In the genomic region with DNA sequence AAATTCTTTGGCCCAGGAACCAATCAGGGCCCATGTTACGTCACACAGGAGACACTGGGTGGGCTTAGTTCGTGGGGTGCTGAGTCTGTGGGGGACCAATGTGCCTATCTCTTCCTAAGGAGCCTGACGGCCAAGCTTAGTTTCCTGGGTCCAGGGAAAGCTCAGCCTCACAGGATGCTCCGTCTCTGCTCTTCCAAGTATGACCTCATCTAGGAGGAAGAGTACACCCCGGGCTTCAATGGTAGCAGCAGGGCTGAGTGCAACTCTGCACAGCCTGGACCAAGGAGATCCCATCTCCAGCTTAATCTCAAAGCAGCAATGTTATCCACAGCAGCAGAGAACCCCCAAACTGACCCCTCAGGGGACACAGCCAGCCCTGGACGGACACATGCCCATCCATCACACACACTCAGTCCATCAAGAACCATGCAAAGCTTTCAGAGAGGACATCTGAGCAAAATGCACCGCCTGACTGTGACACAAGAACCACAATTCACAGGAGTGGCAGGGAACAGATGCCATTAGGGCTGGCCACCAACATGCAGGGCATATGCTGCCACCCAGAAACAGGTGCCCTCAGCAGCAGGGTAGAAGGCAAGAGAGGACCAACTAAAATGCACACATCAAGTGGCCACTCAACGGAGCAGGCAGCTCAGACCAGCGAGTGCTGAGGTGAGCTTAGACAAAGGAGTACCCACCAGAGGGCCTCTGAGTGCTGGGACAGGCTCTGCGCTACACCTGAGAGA, we compare ENCODE assay signal across 14 mouse cellular contexts. TPM values are rescaled to one million over a fixed set of nuclear protein-coding genes. Genes with fewer than 3 reads are reported as not detected.
DNase-seq lines count a peak whose midpoint lies in the region; ATAC-seq lines count a peak whose summit lies in the region.
"Had no signal": no experiment of that assay in that cellular context is flagged by ENCODE, and none has a peak within 500 bp of the region (broad histone marks: within the 10 kb centered on the region; RNA-seq: fewer than 3 reads in every experiment).

No protein-coding gene starts in this region.

- no peak for ATAC-seq in embryonic facial prominence, embryonic 13.5 days (ENCODE audit: insufficient number of reproducible peaks, insufficient read depth, low FRiP score, low TSS enrichment, low read depth)
- no peak for ATAC-seq in kidney, embryonic 16.5 days (ENCODE audit: low FRiP score, low TSS enrichment)
- no peak for ATAC-seq in forebrain, embryonic 13.5 days
- ATAC-seq in midbrain, embryonic 15.5 days (replicated peaks), result no peak
- ATAC-seq: liver, postnatal 0 days had no signal

- H3K4me2 ChIP-seq in embryonic facial prominence, embryonic 13.5 days, result no peak overlapping the region
- H3K4me2 ChIP-seq in kidney, embryonic 16.5 days (replicated peaks; ENCODE audit: low read depth, low read length), result no peak overlapping the region
- H3K4me2 ChIP-seq in forebrain, embryonic 13.5 days, result peak overlapping the region; percentile 85; the same call in 1 of the 2 replicates
- H3K4me2 ChIP-seq in midbrain, embryonic 15.5 days, result peak overlapping the region; percentile 91

- H3K4me3 ChIP-seq in embryonic facial prominence, embryonic 13.5 days, result no peak overlapping the region
- no peak overlapping the region; the same call in 1 of the 2 replicates for H3K4me3 ChIP-seq in embryonic facial prominence, embryonic 10.5 days
- no peak overlapping the region for H3K4me3 ChIP-seq in kidney, embryonic 16.5 days (ENCODE audit: low read length)
- no peak overlapping the region for H3K4me3 ChIP-seq in forebrain, embryonic 13.5 days
- no peak overlapping the region for H3K4me3 ChIP-seq in midbrain, embryonic 15.5 days

- WGBS in embryonic facial prominence, embryonic 13.5 days, result 85% methylated on average over 10 of the region's 10 CpGs
- WGBS in embryonic facial prominence, embryonic 10.5 days, result 87% methylated on average over 10 of the region's 10 CpGs
- WGBS in kidney, embryonic 16.5 days, result 75% methylated on average over 10 of the region's 10 CpGs
- WGBS in forebrain, embryonic 13.5 days, result 82% methylated on average over 10 of the region's 10 CpGs
- 78% methylated on average over 10 of the region's 10 CpGs for WGBS in midbrain, embryonic 15.5 days

- H3K36me3 ChIP-seq in embryonic facial prominence, embryonic 13.5 days, result peaks cover 16% of the 10 kb centered on the region
- peaks cover 54% of the 10 kb centered on the region for H3K36me3 ChIP-seq in embryonic facial prominence, embryonic 10.5 days (replicated peaks)
- H3K36me3 ChIP-seq in kidney, embryonic 16.5 days (ENCODE audit: insufficient read depth, low read length), result peaks cover 7% of the 10 kb centered on the region
- H3K36me3 ChIP-seq in forebrain, embryonic 13.5 days (ENCODE audit: poor library complexity, severe bottlenecking), result peaks cover 20% of the 10 kb centered on the region
- H3K36me3 ChIP-seq in midbrain, embryonic 15.5 days (replicated peaks), result no peaks in the 10 kb centered on the region; the same call in 1 of the 2 replicates

- no peak for DNase-seq in embryonic facial prominence, embryonic 10.5 days (ENCODE audit: low spot score)
- DNase-seq in kidney, postnatal 36 days, result no peak
- no peak for DNase-seq in lung, adult 18-20 months
- DNase-seq in gastrocnemius, adult 8-10 months (ENCODE audit: low spot score in 2 of 2), result no peak
- DNase-seq: adrenal gland, adult 2 months; embryo, embryonic 11 days; kidney, adult 11 months; liver, postnatal 0 days; right cerebral cortex, postnatal 14 days had no signal

- no peaks in the 10 kb centered on the region for H3K27me3 ChIP-seq in embryonic facial prominence, embryonic 13.5 days
- no peaks in the 10 kb centered on the region for H3K27me3 ChIP-seq in embryonic facial prominence, embryonic 10.5 days (replicated peaks; ENCODE audit: low read depth, poor library complexity, severe bottlenecking)
- H3K27me3 ChIP-seq in kidney, embryonic 16.5 days (ENCODE audit: insufficient read depth, low read length), result no peaks in the 10 kb centered on the region
- no peaks in the 10 kb centered on the region for H3K27me3 ChIP-seq in forebrain, embryonic 13.5 days
- no peaks in the 10 kb centered on the region for H3K27me3 ChIP-seq in midbrain, embryonic 15.5 days (replicated peaks)

- peaks cover 59% of the 10 kb centered on the region for H3K4me1 ChIP-seq in embryonic facial prominence, embryonic 13.5 days
- peaks cover 76% of the 10 kb centered on the region for H3K4me1 ChIP-seq in embryonic facial prominence, embryonic 10.5 days
- peaks cover 55% of the 10 kb centered on the region for H3K4me1 ChIP-seq in kidney, embryonic 16.5 days (ENCODE audit: insufficient read depth, low read length)
- peaks cover 66% of the 10 kb centered on the region for H3K4me1 ChIP-seq in forebrain, embryonic 13.5 days
- peaks cover 55% of the 10 kb centered on the region for H3K4me1 ChIP-seq in midbrain, embryonic 15.5 days

- H3K9ac ChIP-seq in embryonic facial prominence, embryonic 13.5 days, result 0 out of 2 replicates have a peak overlapping the region, but pooled peaks have one; percentile 40
- peak overlapping the region; percentile 40; the same call in 1 of the 2 replicates for H3K9ac ChIP-seq in kidney, embryonic 16.5 days (replicated peaks; ENCODE audit: low read length)
- H3K9ac ChIP-seq in forebrain, embryonic 13.5 days, result no peak overlapping the region
- H3K9ac ChIP-seq in midbrain, embryonic 15.5 days, result 0 out of 2 replicates have a peak overlapping the region, but pooled peaks have one; percentile 14
- H3K9ac ChIP-seq: liver, postnatal 0 days had no signal

- H3K27ac ChIP-seq in embryonic facial prominence, embryonic 13.5 days, result no peak overlapping the region
- H3K27ac ChIP-seq in embryonic facial prominence, embryonic 10.5 days (replicated peaks), result no peak overlapping the region
- H3K27ac ChIP-seq in kidney, embryonic 16.5 days (ENCODE audit: low read length), result no peak overlapping the region; the same call in 1 of the 2 replicates
- peak overlapping the region; percentile 82; the same call in 1 of the 2 replicates for H3K27ac ChIP-seq in forebrain, embryonic 13.5 days
- H3K27ac ChIP-seq in midbrain, embryonic 15.5 days, result no peak overlapping the region
- H3K27ac ChIP-seq: stomach, postnatal 0 days had no signal

- H3K9me3 ChIP-seq in embryonic facial prominence, embryonic 13.5 days, result no peaks in the 10 kb centered on the region
- no peaks in the 10 kb centered on the region for H3K9me3 ChIP-seq in embryonic facial prominence, embryonic 10.5 days
- no peaks in the 10 kb centered on the region for H3K9me3 ChIP-seq in kidney, embryonic 16.5 days (ENCODE audit: low read length)
- H3K9me3 ChIP-seq in forebrain, embryonic 13.5 days (replicated peaks), result no peaks in the 10 kb centered on the region
- H3K9me3 ChIP-seq in midbrain, embryonic 15.5 days, result no peaks in the 10 kb centered on the region

RNA-seq across cellular contexts. Expression of gene Tmem201, which starts 2.9 kb away (rescaled TPM):
- 31.8 and 33.7 TPM in 2 replicates for polyA plus RNA-seq in embryonic facial prominence, embryonic 13.5 days (2015; fragmentation: Nextera tagmentation; extraction: Ambion mirVana)
- polyA plus RNA-seq in embryonic facial prominence, embryonic 10.5 days (2016; fragmentation: Nextera tagmentation; extraction: Ambion mirVana), result 46.5 and 46.7 TPM in 2 replicates
- polyA plus RNA-seq in kidney, embryonic 16.5 days (2015; fragmentation: Nextera tagmentation; extraction: Ambion mirVana), result 39.2 and 41.8 TPM in 2 replicates
- 31.0 and 34.6 TPM in 2 replicates for polyA plus RNA-seq in forebrain, embryonic 13.5 days (2015; fragmentation: Nextera tagmentation; extraction: Ambion mirVana)
- 51.1 and 51.4 TPM in 2 replicates for polyA plus RNA-seq in midbrain, embryonic 15.5 days (2015; fragmentation: Nextera tagmentation; extraction: Ambion mirVana)
- 10 to 100 TPM; 41.7 to 44.1 (median 42.9) TPM for total RNA-seq in gastrocnemius, adult 8-10 months (2022)

RNA-seq across cellular contexts. Expression of gene Pik3cd, which starts 32.5 kb away (rescaled TPM):
- 4.4 and 4.9 TPM in 2 replicates for polyA plus RNA-seq in embryonic facial prominence, embryonic 13.5 days (2015; fragmentation: Nextera tagmentation; extraction: Ambion mirVana)
- polyA plus RNA-seq in embryonic facial prominence, embryonic 10.5 days (2016; fragmentation: Nextera tagmentation; extraction: Ambion mirVana), result 6.1 and 6.3 TPM in 2 replicates
- 4.5 and 4.7 TPM in 2 replicates for polyA plus RNA-seq in kidney, embryonic 16.5 days (2015; fragmentation: Nextera tagmentation; extraction: Ambion mirVana)
- polyA plus RNA-seq in forebrain, embryonic 13.5 days (2015; fragmentation: Nextera tagmentation; extraction: Ambion mirVana), result 8.0 and 9.0 TPM in 2 replicates
- 14.0 and 15.5 TPM in 2 replicates for polyA plus RNA-seq in midbrain, embryonic 15.5 days (2015; fragmentation: Nextera tagmentation; extraction: Ambion mirVana)
- total RNA-seq in gastrocnemius, adult 8-10 months (2022), result 10 to 100 TPM in 1 of 4 experiments, 1 to 10 TPM in 3; 7.9 to 10.6 (median 8.6) TPM

RNA-seq across cellular contexts. Expression of gene Slc25a33, which starts 39.2 kb away (rescaled TPM):
- 12.3 and 13.2 TPM in 2 replicates for polyA plus RNA-seq in embryonic facial prominence, embryonic 13.5 days (2015; fragmentation: Nextera tagmentation; extraction: Ambion mirVana)
- polyA plus RNA-seq in embryonic facial prominence, embryonic 10.5 days (2016; fragmentation: Nextera tagmentation; extraction: Ambion mirVana), result 17.6 and 18.7 TPM in 2 replicates
- polyA plus RNA-seq in kidney, embryonic 16.5 days (2015; fragmentation: Nextera tagmentation; extraction: Ambion mirVana), result 13.9 and 14.2 TPM in 2 replicates
- polyA plus RNA-seq in forebrain, embryonic 13.5 days (2015; fragmentation: Nextera tagmentation; extraction: Ambion mirVana), result 13.8 and 15.5 TPM in 2 replicates
- polyA plus RNA-seq in midbrain, embryonic 15.5 days (2015; fragmentation: Nextera tagmentation; extraction: Ambion mirVana), result 26.6 and 27.4 TPM in 2 replicates
- 10 to 100 TPM in 3 of 4 experiments, 1 to 10 TPM in 1; 7.7 to 14.5 (median 13.0) TPM for total RNA-seq in gastrocnemius, adult 8-10 months (2022)

Comparison
In these comparisons a context has a peak if more than half of its experiments do, and no peak if none do; other contexts are left out.
1. H3K4me2 ChIP-seq: peak in forebrain, embryonic 13.5 days (single experiment) and midbrain, embryonic 15.5 days (single experiment); none in embryonic facial prominence, embryonic 13.5 days (single experiment) and kidney, embryonic 16.5 days (single experiment).